14 mouse cellular contexts compared by ENCODE assay signal in the genomic region with DNA sequence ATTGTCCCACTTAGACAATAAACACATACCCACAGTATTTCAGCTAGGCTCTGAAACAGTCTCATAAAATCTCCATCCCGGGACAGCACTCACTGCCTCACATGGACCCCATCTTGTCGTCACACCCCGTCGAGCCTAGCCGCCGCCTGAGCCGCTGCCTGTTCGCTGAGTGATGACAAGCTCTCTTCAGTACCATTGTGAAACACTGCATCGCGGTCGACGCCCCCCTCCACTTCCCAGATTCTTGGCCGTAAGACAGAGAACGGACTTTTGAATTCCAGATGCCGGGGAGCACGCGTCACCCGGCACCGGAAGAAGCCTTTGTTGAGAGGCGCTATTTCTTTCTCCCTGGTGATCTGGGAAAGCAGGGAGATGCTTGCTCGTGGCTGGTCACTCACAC.
DNase-seq lines count a peak whose midpoint lies in the region; ATAC-seq lines count a peak whose summit lies in the region.
"Had no signal": no experiment of that assay in that cellular context is flagged by ENCODE, and none has a peak within 500 bp of the region (broad histone marks: within the 10 kb centered on the region; RNA-seq: fewer than 3 reads in every experiment).

No protein-coding gene starts in this region.

- H3K9ac ChIP-seq in forebrain, embryonic 11.5 days (ENCODE audit: low read length) = no peak overlapping the region
- no peak overlapping the region for H3K9ac ChIP-seq in forebrain, embryonic 14.5 days (ENCODE audit: low read length)
- H3K9ac ChIP-seq: embryonic facial prominence, embryonic 13.5 days; forebrain, postnatal 0 days had no signal

- no peak overlapping the region for H3K27ac ChIP-seq in forebrain, embryonic 11.5 days (ENCODE audit: low read depth, low read length)
- H3K27ac ChIP-seq in forebrain, embryonic 14.5 days (ENCODE audit: low read depth, low read length) = no peak overlapping the region
- H3K27ac ChIP-seq in heart, embryonic 10.5 days = 0 out of 2 replicates have a peak overlapping the region, but pooled peaks have one; percentile 13
- H3K27ac ChIP-seq: embryonic facial prominence, embryonic 13.5 days; macrophage had no signal

- no peak overlapping the region for H3K4me3 ChIP-seq in forebrain, embryonic 11.5 days (ENCODE audit: low read depth, low read length)
- no peak overlapping the region for H3K4me3 ChIP-seq in forebrain, embryonic 14.5 days (ENCODE audit: low read depth, low read length)
- no peak overlapping the region for H3K4me3 ChIP-seq in heart, embryonic 10.5 days
- H3K4me3 ChIP-seq: embryonic facial prominence, embryonic 13.5 days had no signal

- no peak for ATAC-seq in forebrain, embryonic 11.5 days (replicated peaks; ENCODE audit: low FRiP score)
- ATAC-seq in forebrain, embryonic 14.5 days = no peak
- ATAC-seq in erythroblast, adult 5-6 weeks (replicated peaks; ENCODE audit: low FRiP score, poor library complexity, severe bottlenecking) = no peak
- ATAC-seq: activated CD4-positive, CD25-positive, alpha-beta regulatory T cell, adult 4 months; forebrain, postnatal 0 days had no signal

- H3K4me2 ChIP-seq in forebrain, embryonic 11.5 days (ENCODE audit: low read depth, low read length, severe bottlenecking) = no peak overlapping the region
- no peak overlapping the region for H3K4me2 ChIP-seq in forebrain, embryonic 14.5 days (ENCODE audit: low read length)
- H3K4me2 ChIP-seq: embryonic facial prominence, embryonic 13.5 days had no signal

- H3K36me3 ChIP-seq in forebrain, embryonic 11.5 days (ENCODE audit: control insufficient read depth, insufficient read depth, low read length) = no peaks in the 10 kb centered on the region
- H3K36me3 ChIP-seq in forebrain, embryonic 14.5 days (ENCODE audit: control insufficient read depth, insufficient read depth, low read length) = no peaks in the 10 kb centered on the region
- no peaks in the 10 kb centered on the region for H3K36me3 ChIP-seq in heart, embryonic 10.5 days
- H3K36me3 ChIP-seq: embryonic facial prominence, embryonic 13.5 days had no signal

- peak; percentile 54 for DNase-seq in forebrain, embryonic 11.5 days (ENCODE audit: low spot score)
- no peak for DNase-seq in forebrain, embryonic 14.5 days (ENCODE audit: low spot score)
- DNase-seq in heart, embryonic 10.5 days (ENCODE audit: low spot score) = peak; percentile 89
- DNase-seq in heart, postnatal 4 days = peak; percentile 85
- peak; percentile 75 for DNase-seq in lung, postnatal 25 days (ENCODE audit: low spot score)
- no peak for DNase-seq in spleen, postnatal 10 days (ENCODE audit: low spot score in 2 of 2)
- DNase-seq in frontal cortex, postnatal 10 days (ENCODE audit: low spot score in 2 of 2) = no peak
- DNase-seq: cerebellum, adult 8-10 months; forebrain, postnatal 0 days; kidney, adult 2 months had no signal

- 89% methylated on average over 21 of the region's 21 CpGs for WGBS in forebrain, embryonic 11.5 days
- 81% methylated on average over 21 of the region's 21 CpGs for WGBS in forebrain, embryonic 14.5 days
- 44% methylated on average over 21 of the region's 21 CpGs for WGBS in heart, embryonic 10.5 days

- no peaks in the 10 kb centered on the region for H3K27me3 ChIP-seq in forebrain, embryonic 11.5 days (ENCODE audit: control insufficient read depth, insufficient read depth, low read length)
- H3K27me3 ChIP-seq in forebrain, embryonic 14.5 days (replicated peaks; ENCODE audit: control insufficient read depth, insufficient read depth, low read length) = no peaks in the 10 kb centered on the region
- no peaks in the 10 kb centered on the region for H3K27me3 ChIP-seq in heart, embryonic 10.5 days (ENCODE audit: insufficient read depth, poor library complexity, severe bottlenecking)
- H3K27me3 ChIP-seq: embryonic facial prominence, embryonic 13.5 days had no signal

- H3K4me1 ChIP-seq in forebrain, embryonic 11.5 days (replicated peaks; ENCODE audit: control insufficient read depth, insufficient read depth, low read length) = no peaks in the 10 kb centered on the region
- H3K4me1 ChIP-seq in forebrain, embryonic 14.5 days (ENCODE audit: control insufficient read depth, insufficient read depth, low read length) = no peaks in the 10 kb centered on the region
- peaks cover 13% of the 10 kb centered on the region for H3K4me1 ChIP-seq in heart, embryonic 10.5 days

- no peaks in the 10 kb centered on the region; the same call in 1 of the 2 replicates for H3K9me3 ChIP-seq in forebrain, embryonic 11.5 days (ENCODE audit: control insufficient read depth, low read length)
- no peaks in the 10 kb centered on the region for H3K9me3 ChIP-seq in forebrain, embryonic 14.5 days (replicated peaks; ENCODE audit: control insufficient read depth, low read length)
- H3K9me3 ChIP-seq in heart, embryonic 10.5 days = no peaks in the 10 kb centered on the region
- H3K9me3 ChIP-seq: embryonic facial prominence, embryonic 13.5 days had no signal

Comparison
In these comparisons a context has a peak if more than half of its experiments do, and no peak if none do; other contexts are left out.
1. DNase-seq: peak in forebrain, embryonic 11.5 days (single experiment), heart, embryonic 10.5 days (single experiment), heart, postnatal 4 days (single experiment) and lung, postnatal 25 days (single experiment); none in forebrain, embryonic 14.5 days (single experiment), spleen, postnatal 10 days (0 of 2) and frontal cortex, postnatal 10 days (0 of 2).